Mouse (Mus musculus) gastrocnemius, adult 8-10 months (tissue): Measurements from ENCODE around the gene Meioc. TPM values are rescaled to one million over a fixed set of nuclear protein-coding genes. Genes with fewer than 3 reads are reported as not detected.
"Not testable (repeated sequence)": the region's sequence is repeated elsewhere in the genome, so short reads cannot be mapped to it uniquely, and the experiment has no call there.

Source experiments
- DNase-seq, 2 experiments: peaks; one replicate each; pipeline ENCODE4 v3.0.0; 2022; ENCODE audit warnings: low spot score in 2 of 2
- microRNA-seq: library from miRNA; unstranded; fragments of <30 nt; microRNA quantifications from one replicate; pipeline ENCODE4 v1.2.0, GENCODE M21; 2022
- total RNA-seq, 4 experiments: library from RNA; stranded (reverse); gene quantifications; 2 replicates each; pipeline ENCODE4 v1.2.4; 2022

Meioc gene
- total RNA-seq, 4 experiments from 2014 or later: not detected

- DNase-seq: no peak
Measured at GRCm38 (mm10) chr11:102665637-102666435, 2.3 kb downstream of the Meioc start.

DNA sequence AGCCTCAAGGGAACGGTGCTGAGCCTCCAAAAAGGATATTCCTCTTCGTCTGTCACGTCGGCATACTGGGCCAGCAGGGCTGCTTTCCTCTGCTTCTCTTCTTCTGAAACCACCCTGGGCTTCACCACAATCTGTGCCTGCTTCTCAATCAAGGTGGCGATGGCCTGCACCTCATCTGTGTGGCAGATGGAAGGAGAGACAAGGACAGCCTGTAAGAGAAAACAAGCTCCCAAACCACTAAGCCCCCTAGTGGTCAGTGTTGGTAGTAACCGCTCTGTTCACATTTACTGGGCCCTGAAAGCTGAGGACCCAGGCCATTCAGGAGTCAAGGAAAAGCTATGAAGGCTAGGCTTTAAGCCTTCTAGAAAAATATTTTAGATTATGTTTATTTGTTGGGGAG lies 26.6 kb downstream of the Meioc start:
- peak in 1 of 2 experiments; percentile 27 for DNase-seq

DNA sequence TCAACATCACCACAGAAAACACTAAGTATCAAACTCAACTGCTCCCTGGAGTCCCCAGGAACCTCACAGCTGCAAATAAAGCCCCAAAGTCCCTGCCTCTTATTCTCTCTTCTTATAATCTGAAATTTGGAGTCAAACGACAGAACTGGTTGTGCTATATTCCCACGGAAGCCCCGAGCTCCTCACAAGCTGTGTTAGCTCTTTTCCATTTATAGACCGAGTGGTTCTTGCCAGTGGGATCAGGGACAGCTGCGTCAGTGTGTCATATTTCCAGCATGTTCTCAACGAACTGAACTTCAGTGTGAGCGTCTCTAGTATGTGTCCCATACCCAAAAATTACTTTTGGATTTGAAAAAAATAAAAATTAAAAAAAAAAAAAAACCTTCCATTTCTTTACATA lies 31.8 kb downstream of the Meioc start:
- peak; percentile 31 to 48 for DNase-seq

- DNase-seq: peak; percentile 79 to 85
Measured at GRCm38 (mm10) chr11:102697338-102698017, 34.0 kb downstream of the Meioc start, which contains the start of gene Ccdc43. Ccdc43 (minus strand) TSS chr11:102697782.

- no peak for DNase-seq
Measured at GRCm38 (mm10) chr11:102698018-102698476, 34.5 kb downstream of the Meioc start.

DNA sequence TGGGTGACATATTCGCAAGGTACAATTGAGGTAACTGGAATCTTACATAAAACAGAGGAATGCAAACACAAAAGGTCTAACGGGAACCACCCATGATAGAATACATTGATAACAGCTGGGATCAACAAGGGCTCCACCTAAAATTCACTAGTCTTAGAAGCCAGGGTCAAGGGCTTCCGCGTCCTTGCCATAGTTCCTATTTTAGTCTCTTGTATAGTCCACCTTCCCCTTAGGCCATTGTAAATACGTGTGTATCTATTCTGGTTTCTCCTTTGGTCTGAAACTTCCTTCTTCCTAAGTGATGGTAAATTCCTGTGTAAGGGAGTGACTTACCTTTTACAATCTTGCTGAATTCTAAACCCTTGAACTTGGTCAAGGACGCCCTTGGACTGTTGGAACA lies 38.7 kb downstream of the Meioc start:
- DNase-seq: not testable (repeated sequence)

- DNase-seq: no peak
Measured at GRCm38 (mm10) chr11:102712411-102712810, 48.9 kb downstream of the Meioc start.

- not testable (repeated sequence) for DNase-seq
Measured at GRCm38 (mm10) chr11:102714578-102714977, 51.1 kb downstream of the Meioc start.

GRCm38 (mm10) chr11:102716135-102716534 lies 52.6 kb downstream of the Meioc start:
- no peak for DNase-seq

DNA sequence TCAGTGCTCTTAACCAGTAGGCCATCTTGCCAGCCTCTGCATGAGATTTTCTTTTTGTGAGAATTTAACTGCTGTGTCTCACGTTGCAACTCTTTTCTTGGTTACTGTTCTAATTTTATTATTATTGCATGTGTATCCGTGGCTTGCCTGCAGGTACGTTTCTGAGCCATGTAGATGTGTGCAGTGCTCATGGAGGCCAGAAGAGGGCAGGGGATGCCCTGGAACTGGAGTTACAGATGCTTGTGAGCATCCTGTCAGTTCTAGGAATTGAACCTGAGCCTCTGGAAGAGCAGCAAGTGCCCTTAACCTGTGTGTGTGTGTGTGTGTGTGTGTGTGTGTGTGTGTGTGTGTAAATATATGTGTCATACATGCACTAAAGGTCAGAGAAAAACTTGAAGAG lies 62.1 kb downstream of the Meioc start:
- DNase-seq: no peak

DNA sequence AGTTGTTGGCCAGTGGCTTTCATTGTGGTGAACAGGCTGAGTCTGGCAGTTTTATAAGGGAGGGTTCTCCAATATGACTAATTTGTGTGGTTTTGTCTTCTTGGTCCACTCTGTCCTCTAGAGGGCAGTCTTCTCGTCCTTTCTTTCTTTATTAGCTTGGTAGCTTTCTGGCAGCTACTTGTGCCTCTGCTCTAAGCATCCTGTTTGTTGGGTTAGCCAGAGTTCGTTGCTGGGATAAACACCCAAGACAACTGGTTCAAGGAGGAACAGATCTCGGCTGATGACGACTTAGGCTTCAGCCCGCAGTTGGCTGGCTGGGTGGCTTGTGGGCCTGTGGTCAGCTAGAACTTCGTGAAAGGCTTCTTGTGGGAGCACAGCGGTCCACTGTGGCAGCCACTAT lies 65.1 kb downstream of the Meioc start:
- DNase-seq: peak; percentile 28 to 34

- DNase-seq: no peak
Measured at GRCm38 (mm10) chr11:102729835-102730234, 66.3 kb downstream of the Meioc start.

GRCm38 (mm10) chr11:102731366-102731765 lies 67.8 kb downstream of the Meioc start:
- no peak for DNase-seq

Small RNA genes lying within 50 kb of the gene (microRNA-seq; reads per million reads assigned to microRNA genes)
- gene Gm22920: not detected

Other genes with a start within 250 kb of the Meioc start
- gene Grn, start 233.4 kb upstream of the Meioc start, total RNA-seq: 10 to 100 TPM; 12.2 to 21.8 (median 17.0) TPM
- 1 to 10 TPM in 3 of 4 experiments, under 1 TPM in 1; 0.97 to 1.5 (median 1.2) TPM for gene Fam171a2, start 216.0 kb upstream of the Meioc start, total RNA-seq
- 1 to 10 TPM in 1 of 4 experiments, under 1 TPM in 2, not detected in 1; 0.63 to 2.0 (median 0.72) TPM for gene Itga2b, start 193.6 kb upstream of the Meioc start, total RNA-seq
- 10 to 100 TPM; 17.7 to 24.0 (median 22.8) TPM for gene Gpatch8, start 107.3 kb upstream of the Meioc start, total RNA-seq
- under 1 TPM in 1 of 4 experiments, not detected in 3; 0.80 TPM for gene Gm11627, start 84.3 kb upstream of the Meioc start, total RNA-seq
- gene Fzd2, start 59.3 kb upstream of the Meioc start, total RNA-seq: 1 to 10 TPM in 3 of 4 experiments, under 1 TPM in 1; 0.75 to 1.3 (median 1.1) TPM
- gene Ccdc43, start 34.1 kb downstream of the Meioc start, total RNA-seq: 10 to 100 TPM; 73.6 to 84.9 (median 79.9) TPM
- under 1 TPM; 0.19 to 0.34 (median 0.23) TPM for gene Adam11, start 97.7 kb downstream of the Meioc start, total RNA-seq
- gene Gjc1, start 156.0 kb downstream of the Meioc start, total RNA-seq: 1 to 10 TPM; 3.0 to 4.7 (median 3.4) TPM
- gene Higd1b, start 172.1 kb downstream of the Meioc start, total RNA-seq: 1 to 10 TPM; 1.3 to 2.9 (median 2.2) TPM
- gene Eftud2, start 217.3 kb downstream of the Meioc start, total RNA-seq: 10 to 100 TPM; 19.9 to 25.3 (median 23.8) TPM
- gene Ccdc103, start 217.5 kb downstream of the Meioc start, total RNA-seq: not detected
- gene Fam187a, start 221.5 kb downstream of the Meioc start, total RNA-seq: not detected
- under 1 TPM in 2 of 4 experiments, not detected in 2; 0.11 to 0.36 TPM for gene Gfap, start 237.2 kb downstream of the Meioc start, total RNA-seq